Mouse (Mus musculus) right cerebral cortex, adult 18-20 months (tissue): ENCODE data around the gene Rab3b.

Source experiments
- DNase-seq: peaks from one replicate; pipeline ENCODE4 v3.0.0; 2022; ENCODE audit warnings: mixed read lengths

Rab3b gene

GRCm38 (mm10) chr4:108959696-108960095, 80.8 kb downstream of the Rab3b start:
- no peak for DNase-seq

- no peak for DNase-seq
Observed at GRCm38 (mm10) chr4:108960619-108961460, 82.0 kb downstream of the Rab3b start.

GRCm38 (mm10) chr4:108963017-108963416, 84.2 kb downstream of the Rab3b start:
- no peak for DNase-seq

- no peak for DNase-seq
Observed at GRCm38 (mm10) chr4:108969517-108969916, 90.7 kb downstream of the Rab3b start.

- no peak for DNase-seq
Observed at GRCm38 (mm10) chr4:108971054-108971453, 92.2 kb downstream of the Rab3b start.

- peak; percentile 59 for DNase-seq
Observed at GRCm38 (mm10) chr4:108976458-108977071, 97.7 kb downstream of the Rab3b start.

- DNase-seq, result no peak
Observed at GRCm38 (mm10) chr4:108986833-108987472, 108.1 kb downstream of the Rab3b start.

GRCm38 (mm10) chr4:108987473-108987842, 108.6 kb downstream of the Rab3b start:
- no peak for DNase-seq

- DNase-seq, result no peak
Observed at GRCm38 (mm10) chr4:108989430-108989829, 110.6 kb downstream of the Rab3b start.

- no peak for DNase-seq
Observed at GRCm38 (mm10) chr4:108990032-108990431, 111.2 kb downstream of the Rab3b start.

- DNase-seq, result no peak
Observed at GRCm38 (mm10) chr4:108990571-108990970, 111.7 kb downstream of the Rab3b start.

GRCm38 (mm10) chr4:108991811-108992210, 112.9 kb downstream of the Rab3b start:
- DNase-seq, result no peak
